8 mouse cellular contexts compared by ENCODE assay signal in genomic region chr10:70097911-70098569, GRCm38 (mm10). TPM values are rescaled to one million over a fixed set of nuclear protein-coding genes. Genes with fewer than 3 reads are reported as not detected.
DNase-seq lines count a peak whose midpoint lies in the region; ATAC-seq and TF ChIP-seq lines count a peak whose summit lies in the region.

No protein-coding gene starts in this region.

- peak; percentile 62 for DNase-seq in 3T3-L1 (ENCODE audit: low read depth, low spot score)
- peak; percentile 37 to 64 for DNase-seq in kidney, postnatal 36 days
- DNase-seq in thymus, adult 18-20 months: peak; percentile 48 to 51

- H3K27me3 ChIP-seq in forebrain, embryonic 12.5 days: no peaks in the 10 kb centered on the region
- H3K27me3 ChIP-seq in heart, embryonic 15.5 days: no peaks in the 10 kb centered on the region
- no peaks in the 10 kb centered on the region for H3K27me3 ChIP-seq in liver, embryonic 16.5 days (ENCODE audit: control insufficient read depth, insufficient read depth, low read depth, low read length)
- no peaks in the 10 kb centered on the region for H3K27me3 ChIP-seq in neural tube, embryonic 14.5 days (ENCODE audit: control insufficient read depth, insufficient read depth, low read length)

- peaks cover 6% of the 10 kb centered on the region for H3K36me3 ChIP-seq in forebrain, embryonic 12.5 days (replicated peaks)
- H3K36me3 ChIP-seq in heart, embryonic 15.5 days: peaks cover 5% of the 10 kb centered on the region; the same call in 1 of the 2 replicates
- no peaks in the 10 kb centered on the region for H3K36me3 ChIP-seq in liver, embryonic 16.5 days (ENCODE audit: control insufficient read depth, insufficient read depth)
- H3K36me3 ChIP-seq in neural tube, embryonic 14.5 days (ENCODE audit: control insufficient read depth, insufficient read depth, low read length): no peaks in the 10 kb centered on the region

- peaks cover 3% of the 10 kb centered on the region for H3K4me1 ChIP-seq in bone marrow, adult 2 months (ENCODE audit: control insufficient read depth, insufficient read depth, low read length)
- peaks cover 38% of the 10 kb centered on the region for H3K4me1 ChIP-seq in forebrain, embryonic 12.5 days
- H3K4me1 ChIP-seq in heart, embryonic 15.5 days (replicated peaks): peaks cover 36% of the 10 kb centered on the region
- peaks cover 43% of the 10 kb centered on the region for H3K4me1 ChIP-seq in liver, embryonic 16.5 days (ENCODE audit: control insufficient read depth, low read depth, low read length)
- peaks cover 15% of the 10 kb centered on the region for H3K4me1 ChIP-seq in neural tube, embryonic 14.5 days (ENCODE audit: control insufficient read depth, insufficient read depth, low read length)

- 2% methylated on average over 29 of the region's 29 CpGs for WGBS in bone marrow, adult 2 months
- under 1% methylated on average over 29 of the region's 29 CpGs for WGBS in forebrain, embryonic 12.5 days
- under 1% methylated on average over 29 of the region's 29 CpGs for WGBS in heart, embryonic 15.5 days
- WGBS in liver, embryonic 16.5 days (ENCODE audit: insufficient replicate concordance): 2% methylated on average over 29 of the region's 29 CpGs
- WGBS in neural tube, embryonic 14.5 days: under 1% methylated on average over 29 of the region's 29 CpGs

- no peak overlapping the region for H3K27ac ChIP-seq in bone marrow, adult 2 months (ENCODE audit: control insufficient read depth, insufficient read depth, low read depth, low read length, poor library complexity)
- peak overlapping the region; percentile 77 for H3K27ac ChIP-seq in forebrain, embryonic 12.5 days
- peak overlapping the region; percentile 89 for H3K27ac ChIP-seq in heart, embryonic 15.5 days
- peak overlapping the region; percentile 80 for H3K27ac ChIP-seq in liver, embryonic 16.5 days (ENCODE audit: low read length)
- peak overlapping the region; percentile 80 for H3K27ac ChIP-seq in neural tube, embryonic 14.5 days (ENCODE audit: low read depth, low read length)

- TF ChIP-seq CTCF in bone marrow, adult 2 months (IDR thresholded peaks at IDR 0.05; ENCODE audit: control insufficient read depth, insufficient read depth, low read length): no peak

- 0 out of 2 replicates have a peak, but pooled peaks have one; percentile 27 for TF ChIP-seq POLR2A in bone marrow, adult 2 months (IDR thresholded peaks at IDR 0.05; ENCODE audit: borderline replicate concordance, control insufficient read depth, low read depth, low read length)

- H3K9ac ChIP-seq in forebrain, embryonic 12.5 days: peak overlapping the region; percentile 94
- H3K9ac ChIP-seq in heart, embryonic 15.5 days: peak overlapping the region; percentile 84
- H3K9ac ChIP-seq in liver, embryonic 16.5 days (ENCODE audit: low read depth, low read length): peak overlapping the region; percentile 88
- peak overlapping the region; percentile 92 for H3K9ac ChIP-seq in neural tube, embryonic 14.5 days (replicated peaks; ENCODE audit: low read depth, low read length)

- ATAC-seq in forebrain, embryonic 12.5 days (ENCODE audit: low FRiP score): peak; percentile 45
- peak; percentile 48 for ATAC-seq in heart, embryonic 15.5 days (replicated peaks; ENCODE audit: insufficient number of reproducible peaks, insufficient read depth, low FRiP score, low read depth)
- peak; percentile 5; the same call in 1 of the 2 replicates for ATAC-seq in liver, embryonic 16.5 days (ENCODE audit: low read depth)
- peak; percentile 56 for ATAC-seq in neural tube, embryonic 14.5 days (ENCODE audit: low read depth)

- peaks cover 6% of the 10 kb centered on the region; the same call in 1 of the 2 replicates for H3K9me3 ChIP-seq in forebrain, embryonic 12.5 days
- H3K9me3 ChIP-seq in heart, embryonic 15.5 days (replicated peaks): 0 out of 2 replicates have a peak, but pooled peaks cover 3% of the 10 kb centered on the region
- no peaks in the 10 kb centered on the region for H3K9me3 ChIP-seq in liver, embryonic 16.5 days (replicated peaks; ENCODE audit: control insufficient read depth, low read length)
- H3K9me3 ChIP-seq in neural tube, embryonic 14.5 days (ENCODE audit: control insufficient read depth, low read length): no peaks in the 10 kb centered on the region

- peak overlapping the region; percentile 81 for H3K4me3 ChIP-seq in bone marrow, adult 2 months (replicated peaks; ENCODE audit: control insufficient read depth, low read depth, low read length)
- peak overlapping the region; percentile 94 for H3K4me3 ChIP-seq in forebrain, embryonic 12.5 days (replicated peaks)
- peak overlapping the region; percentile 76 for H3K4me3 ChIP-seq in heart, embryonic 15.5 days
- peak overlapping the region; percentile 91 for H3K4me3 ChIP-seq in liver, embryonic 16.5 days (ENCODE audit: low read depth, low read length)
- peak overlapping the region; percentile 88 for H3K4me3 ChIP-seq in neural tube, embryonic 14.5 days (ENCODE audit: low read depth, low read length)

- peak overlapping the region; percentile 88 for H3K4me2 ChIP-seq in forebrain, embryonic 12.5 days
- peak overlapping the region; percentile 85 for H3K4me2 ChIP-seq in heart, embryonic 15.5 days
- peak overlapping the region; percentile 94 for H3K4me2 ChIP-seq in liver, embryonic 16.5 days (ENCODE audit: low read depth, low read length)
- H3K4me2 ChIP-seq in neural tube, embryonic 14.5 days (ENCODE audit: low read depth, low read length): peak overlapping the region; percentile 84

RNA-seq across cellular contexts. Expression of gene Ccdc6, which starts 1.1 kb away (rescaled TPM):
- 17.0 and 19.1 TPM in 2 replicates for polyA plus RNA-seq in bone marrow, adult 2 months (2011; ENCODE audit: insufficient read depth, insufficient read length, low replicate concordance, missing spikeins)
- 15.9 TPM in 2 replicates for polyA plus RNA-seq in forebrain, embryonic 12.5 days (2016; fragmentation: Nextera tagmentation; extraction: Ambion mirVana)
- 13.8 and 15.7 TPM in 2 replicates for polyA plus RNA-seq in heart, embryonic 15.5 days (2015; fragmentation: Nextera tagmentation; extraction: Ambion mirVana)
- 5.8 and 6.0 TPM in 2 replicates for polyA plus RNA-seq in liver, embryonic 16.5 days (2015; fragmentation: Nextera tagmentation; extraction: Ambion mirVana)
- 31.4 and 43.6 TPM in 2 replicates for polyA plus RNA-seq in neural tube, embryonic 14.5 days (2014; fragmentation: Nextera tagmentation; extraction: Ambion mirVana)

Comparison
In these comparisons a context has a peak if more than half of its experiments do, and no peak if none do; other contexts are left out.
1. ATAC-seq: peak in every context shown above with its lines; median percentile 56 in neural tube, embryonic 14.5 days; 48 in heart, embryonic 15.5 days; 45 in forebrain, embryonic 12.5 days; 5 in liver, embryonic 16.5 days.